Mouse (Mus musculus) layer of hippocampus, postnatal 36 days (tissue): ENCODE measurements around the gene Zc3h4. TPM values are rescaled to one million over a fixed set of nuclear protein-coding genes. Genes with fewer than 3 reads are reported as not detected.
"Not testable (repeated sequence)": the region's sequence is repeated elsewhere in the genome, so short reads cannot be mapped to it uniquely, and the experiment has no call there.

ENCODE experiments used
- DNase-seq, 2 experiments: peaks; one replicate each; pipeline ENCODE4 v3.0.0; 2022
- total RNA-seq, 2 experiments: library from RNA; stranded (reverse); gene quantifications; 2 replicates each; pipeline ENCODE4 v1.2.3; 2021

Gene Zc3h4
- total RNA-seq, result 10 to 100 TPM; 54.7 to 60.4 TPM

- peak; percentile 87 to 88 for DNase-seq
Measured at GRCm38 (mm10) chr7:16400689-16401611, at the start of gene Zc3h4. Zc3h4 (plus strand) TSS chr7:16400910.

GRCm38 (mm10) chr7:16355854-16356594 is 44.7 kb upstream of the Zc3h4 start:
- no peak for DNase-seq

- no peak for DNase-seq
Measured at GRCm38 (mm10) chr7:16357602-16358001, 43.1 kb upstream of the Zc3h4 start.

- no peak for DNase-seq
Measured at GRCm38 (mm10) chr7:16364319-16364718, 36.4 kb upstream of the Zc3h4 start.

GRCm38 (mm10) chr7:16364901-16365500 is 35.7 kb upstream of the Zc3h4 start:
- no peak for DNase-seq

GRCm38 (mm10) chr7:16366133-16366646 is 34.5 kb upstream of the Zc3h4 start:
- DNase-seq, result no peak

- DNase-seq, result no peak
Measured at GRCm38 (mm10) chr7:16366669-16367068, 34.0 kb upstream of the Zc3h4 start.

- DNase-seq, result no peak
Measured at GRCm38 (mm10) chr7:16368835-16369234, 31.9 kb upstream of the Zc3h4 start.

GRCm38 (mm10) chr7:16370596-16370995 is 30.1 kb upstream of the Zc3h4 start:
- no peak for DNase-seq

- no peak for DNase-seq
Measured at GRCm38 (mm10) chr7:16373719-16374118, 27.0 kb upstream of the Zc3h4 start.

GRCm38 (mm10) chr7:16374989-16375388 is 25.7 kb upstream of the Zc3h4 start:
- DNase-seq, result no peak

- DNase-seq, result peak in 1 of 2 experiments; percentile 29
Measured at GRCm38 (mm10) chr7:16376505-16376904, 24.2 kb upstream of the Zc3h4 start.

- peak; percentile 96 to 97 for DNase-seq
Measured at GRCm38 (mm10) chr7:16387160-16388041, 13.3 kb upstream of the Zc3h4 start, which contains the start of gene Sae1. Sae1 (minus strand) TSS chr7:16387806.

GRCm38 (mm10) chr7:16389942-16390341 is 10.8 kb upstream of the Zc3h4 start:
- not testable (repeated sequence) for DNase-seq

- DNase-seq, result no peak
Measured at GRCm38 (mm10) chr7:16392923-16393322, 7.8 kb upstream of the Zc3h4 start.

GRCm38 (mm10) chr7:16395944-16396343 is 4.8 kb upstream of the Zc3h4 start:
- no peak for DNase-seq

GRCm38 (mm10) chr7:16397465-16397864 is 3.2 kb upstream of the Zc3h4 start:
- DNase-seq, result no peak

- no peak for DNase-seq
Measured at GRCm38 (mm10) chr7:16398387-16399050, 2.2 kb upstream of the Zc3h4 start.

- peak; percentile 90 to 93 for DNase-seq
Measured at GRCm38 (mm10) chr7:16399098-16399819, 1.5 kb upstream of the Zc3h4 start.
